Mouse (Mus musculus) heart, postnatal 14 days (tissue): ENCODE results near the gene Syde2. TPM values are rescaled to one million over a fixed set of nuclear protein-coding genes. Genes with fewer than 3 reads are reported as not detected.
"Not testable (repeated sequence)": the region's sequence is repeated elsewhere in the genome, so short reads cannot be mapped to it uniquely, and the experiment has no call there.

ENCODE experiments used
- DNase-seq, 2 experiments: peaks; one replicate each; pipeline ENCODE4 v3.0.0; 2021 to 2022
- intact Hi-C: fragments of 180-260 bp; cut with DNase I; formaldehyde crosslinking; loops from one replicate; pipeline ENCODE4 v1.15.1; 2025
- total RNA-seq, 2 experiments: library from RNA; stranded (reverse); gene quantifications; 2 replicates each; pipeline ENCODE4 v1.2.3; 2021

Gene Syde2
- total RNA-seq, 2 experiments from 2014 or later = 21.5 to 25.4 TPM

- intact Hi-C loops = no loop called here
- DNase-seq = peak in 1 of 2 experiments; percentile 26
These were observed 23.7 kb upstream of the Syde2 start for GRCm38 (mm10) chr3:145964018-145964387.

DNA sequence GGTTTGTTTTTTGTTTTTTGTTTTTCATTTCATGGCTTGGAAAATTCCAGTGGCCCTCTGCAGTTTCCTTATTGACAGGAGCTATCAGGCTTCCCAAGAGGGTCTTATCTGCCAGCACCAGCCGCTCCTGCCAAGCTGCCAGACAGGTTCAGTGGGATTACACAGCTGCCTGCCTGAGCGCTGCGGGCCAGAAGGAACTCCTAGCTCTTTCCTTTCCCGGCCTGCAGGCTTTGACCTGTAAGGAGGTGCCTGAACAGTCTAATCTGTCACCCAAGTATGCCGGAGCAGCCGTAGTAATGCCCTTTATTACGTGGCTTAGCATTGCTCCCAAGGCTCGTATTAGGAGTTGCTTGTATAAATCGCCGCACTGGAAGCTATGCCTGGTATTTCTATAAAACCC lies 23.2 kb upstream of the Syde2 start:
- peak; percentile 57 to 71 for DNase-seq

GRCm38 (mm10) chr3:145965583-145965982 lies 22.1 kb upstream of the Syde2 start:
- DNase-seq, intact Hi-C loops: not testable (repeated sequence)

More for the DNA sequence above, 23.2 kb upstream of the Syde2 start:
- intact Hi-C loops = no loop called here

DNA sequence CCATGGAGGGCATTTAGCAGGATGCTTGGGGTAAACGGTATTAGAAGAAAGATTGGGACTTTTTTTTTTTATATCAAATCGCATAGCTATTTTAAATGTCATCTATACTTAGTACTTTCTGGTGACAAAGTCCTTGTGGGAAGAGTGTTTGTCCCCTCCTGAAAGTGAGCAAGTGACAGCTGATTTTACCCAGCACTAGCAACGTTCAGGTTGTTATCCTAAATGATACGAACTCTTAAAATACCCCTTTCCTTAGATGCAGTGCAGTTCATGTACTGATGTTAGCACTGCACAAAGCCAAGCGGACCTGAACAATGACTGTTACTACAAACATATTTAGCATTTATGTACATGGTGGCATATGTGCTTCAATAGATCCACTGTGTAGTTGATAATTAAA lies 20.9 kb upstream of the Syde2 start:
- DNase-seq = no peak
- intact Hi-C loops = no loop called here

- DNase-seq = no peak
- intact Hi-C loops = no loop called here
These were observed 18.6 kb upstream of the Syde2 start for GRCm38 (mm10) chr3:145969031-145969501.

- intact Hi-C loops = loop anchor here (2.0 kb wide), 1 partner anchor 13 kb away; no protein-coding TSS in a partner anchor
These were observed 16.2 kb upstream of the Syde2 start for GRCm38 (mm10) chr3:145971501-145971900.

DNA sequence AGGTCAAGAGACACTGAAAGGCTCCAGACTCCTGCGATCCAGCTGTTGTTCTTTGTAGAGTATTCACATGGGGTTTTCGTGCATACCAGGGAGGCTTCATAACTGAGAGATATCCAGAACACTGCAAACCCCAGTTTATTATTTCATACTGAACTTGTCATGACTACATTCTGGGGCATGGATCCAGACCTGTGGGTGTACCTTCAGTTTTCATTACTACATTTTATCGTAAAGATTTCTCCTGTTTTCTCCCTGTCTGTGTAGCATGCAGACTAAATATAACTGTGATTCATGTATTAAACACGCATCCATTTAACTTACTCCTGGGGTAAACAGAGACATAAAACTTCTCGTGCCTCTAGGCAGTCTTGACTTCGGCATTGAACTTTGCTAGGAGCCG lies 12.7 kb upstream of the Syde2 start:
- intact Hi-C loops = no loop called here
- DNase-seq = no peak

More at GRCm38 (mm10) chr3:145971501-145971900, 16.2 kb upstream of the Syde2 start:
- DNase-seq = no peak

DNA sequence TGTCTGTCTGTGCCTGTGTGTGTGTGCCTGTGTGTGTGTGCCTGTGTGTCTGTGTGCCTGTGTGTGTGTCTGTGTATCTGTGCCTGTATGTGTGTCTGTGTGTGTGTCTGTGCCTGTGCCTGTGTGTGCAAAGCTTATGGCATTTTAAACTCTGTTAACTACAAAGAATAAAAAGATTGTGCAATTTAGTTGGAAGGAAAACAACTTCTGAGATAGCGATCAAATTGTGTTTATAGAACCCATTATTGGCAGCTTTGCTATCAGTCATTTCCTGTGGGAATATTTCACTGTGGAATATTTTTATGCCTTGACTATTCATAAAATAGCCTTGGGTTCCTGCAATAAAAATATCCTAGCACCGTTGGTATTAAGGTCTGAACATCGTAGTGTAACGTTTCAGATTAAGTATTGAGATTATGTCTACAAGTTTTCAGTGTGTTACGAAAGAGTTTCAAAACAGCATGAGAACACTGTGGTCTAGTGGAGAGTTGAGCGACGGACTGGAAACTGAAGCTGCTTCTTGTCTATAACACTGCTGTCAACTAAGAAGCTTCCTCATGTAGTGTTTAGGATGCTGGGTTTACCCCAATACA lies 2.2 kb upstream of the Syde2 start:
- no peak for DNase-seq
- intact Hi-C loops = loop anchor here (2.0 to 5.0 kb wide), 3 partner anchors 15 to 57 kb away; no protein-coding TSS in a partner anchor

DNA sequence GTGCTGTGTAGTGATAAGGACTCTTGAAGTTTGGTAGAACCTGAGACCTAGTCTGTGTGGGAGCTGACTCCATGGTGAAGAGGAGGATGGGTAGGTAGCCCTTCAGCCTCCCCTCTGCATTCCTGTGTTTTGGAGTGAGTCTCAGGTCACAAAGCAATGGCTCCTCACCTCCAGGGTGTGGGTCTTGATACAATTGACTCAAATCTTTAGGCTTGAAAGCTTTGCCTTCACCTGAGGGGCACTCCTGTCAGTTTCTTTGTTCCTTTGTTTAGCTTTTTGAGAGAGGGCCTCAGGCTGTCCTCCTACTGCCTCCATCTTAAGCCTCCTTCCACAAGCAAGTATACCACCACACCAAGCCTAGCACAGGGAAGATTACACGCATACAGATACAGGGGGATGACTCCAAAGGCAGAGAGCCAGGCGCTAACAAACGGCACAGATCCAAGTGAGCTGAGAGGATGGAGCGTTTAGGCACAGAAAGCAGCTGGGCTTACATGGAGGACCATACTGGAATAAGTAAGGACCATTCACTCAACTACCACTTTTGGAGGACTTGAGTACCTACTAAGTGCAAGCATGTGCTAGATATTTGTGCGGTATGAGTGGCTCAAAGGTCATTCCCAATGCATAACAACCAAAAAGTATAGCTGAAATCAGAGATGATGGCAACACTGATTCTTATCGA lies 1.2 kb upstream of the Syde2 start:
- intact Hi-C loops = loop anchor here (5.0 kb wide), 2 partner anchors 34 to 56 kb away; no protein-coding TSS in a partner anchor
- DNase-seq = no peak

GRCm38 (mm10) chr3:145987970-145988683 lies 457 bp downstream of the Syde2 start:
- intact Hi-C loops = loop anchor here (5.0 kb wide), 2 partner anchors 36 to 54 kb away; no protein-coding TSS in a partner anchor
- peak; percentile 88 to 89 for DNase-seq

DNA sequence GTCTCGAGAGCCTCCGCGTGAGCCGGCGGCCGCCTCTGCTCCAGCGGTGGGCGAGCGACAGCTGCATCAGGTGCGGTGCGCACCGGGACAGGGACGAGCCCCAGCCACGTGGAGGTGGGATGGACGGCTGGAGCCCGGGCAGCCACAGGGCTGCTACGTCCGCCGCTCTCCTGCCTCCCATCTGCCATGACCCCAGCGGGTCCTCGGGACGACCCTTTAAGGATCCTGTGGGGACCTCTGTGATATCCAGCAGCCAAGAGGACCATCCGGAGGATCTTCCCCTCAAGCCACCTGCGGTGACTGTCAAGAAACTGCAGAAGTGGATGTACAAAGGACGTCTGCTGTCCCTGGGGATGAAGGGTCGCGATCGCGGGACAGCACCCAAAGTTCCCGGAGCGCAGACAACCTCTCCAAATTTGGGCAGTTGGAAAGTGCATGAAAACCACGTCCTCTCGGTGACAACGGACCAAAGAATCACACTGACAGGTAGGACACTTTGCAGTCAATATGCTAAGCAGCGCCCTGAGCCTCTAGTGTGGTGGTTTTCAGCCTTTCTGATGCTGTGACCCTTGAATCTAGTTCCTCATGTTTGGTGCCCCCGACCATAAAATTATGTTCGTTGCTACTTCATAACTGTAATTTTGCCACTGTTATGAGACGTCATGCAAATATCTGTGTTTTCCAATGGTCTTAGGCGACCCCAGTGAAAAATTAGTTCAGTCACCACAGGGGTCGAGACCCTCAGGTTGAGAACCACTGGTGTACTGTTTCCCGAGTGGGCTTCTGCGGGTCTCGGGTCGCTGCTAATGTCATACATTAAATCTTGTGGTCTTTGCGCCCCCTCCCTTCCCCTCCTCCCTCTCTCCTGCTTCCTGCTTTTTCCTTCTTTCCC lies 1.3 kb downstream of the Syde2 start:
- no peak for DNase-seq
- intact Hi-C loops = loop anchor here (5.0 kb wide), 2 partner anchors 37 to 53 kb away; no protein-coding TSS in a partner anchor

GRCm38 (mm10) chr3:145989576-145990081 lies 2.0 kb downstream of the Syde2 start:
- intact Hi-C loops = loop anchor here (5.0 kb wide), 2 partner anchors 37 to 53 kb away; no protein-coding TSS in a partner anchor
- no peak for DNase-seq

DNA sequence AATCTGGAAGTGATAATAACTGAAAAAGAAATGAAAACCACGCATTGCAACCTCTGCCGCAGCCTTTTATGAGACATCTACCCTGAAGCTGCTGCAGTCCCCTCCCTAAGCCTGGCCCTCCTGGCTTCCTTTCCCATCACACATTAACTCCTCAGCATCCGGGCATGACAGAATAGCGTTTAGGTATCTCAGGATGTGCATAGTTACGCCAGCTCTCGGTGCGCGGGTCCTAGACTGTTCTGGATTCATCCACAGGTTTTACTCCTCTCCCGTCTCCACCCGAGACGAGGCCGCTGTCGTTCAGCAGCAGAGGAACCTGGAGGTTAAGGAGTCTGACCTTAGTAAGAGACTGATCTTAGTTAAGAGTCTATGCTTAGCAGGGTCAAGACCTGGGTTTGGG lies 3.5 kb downstream of the Syde2 start:
- intact Hi-C loops = no loop called here
- no peak for DNase-seq

DNA sequence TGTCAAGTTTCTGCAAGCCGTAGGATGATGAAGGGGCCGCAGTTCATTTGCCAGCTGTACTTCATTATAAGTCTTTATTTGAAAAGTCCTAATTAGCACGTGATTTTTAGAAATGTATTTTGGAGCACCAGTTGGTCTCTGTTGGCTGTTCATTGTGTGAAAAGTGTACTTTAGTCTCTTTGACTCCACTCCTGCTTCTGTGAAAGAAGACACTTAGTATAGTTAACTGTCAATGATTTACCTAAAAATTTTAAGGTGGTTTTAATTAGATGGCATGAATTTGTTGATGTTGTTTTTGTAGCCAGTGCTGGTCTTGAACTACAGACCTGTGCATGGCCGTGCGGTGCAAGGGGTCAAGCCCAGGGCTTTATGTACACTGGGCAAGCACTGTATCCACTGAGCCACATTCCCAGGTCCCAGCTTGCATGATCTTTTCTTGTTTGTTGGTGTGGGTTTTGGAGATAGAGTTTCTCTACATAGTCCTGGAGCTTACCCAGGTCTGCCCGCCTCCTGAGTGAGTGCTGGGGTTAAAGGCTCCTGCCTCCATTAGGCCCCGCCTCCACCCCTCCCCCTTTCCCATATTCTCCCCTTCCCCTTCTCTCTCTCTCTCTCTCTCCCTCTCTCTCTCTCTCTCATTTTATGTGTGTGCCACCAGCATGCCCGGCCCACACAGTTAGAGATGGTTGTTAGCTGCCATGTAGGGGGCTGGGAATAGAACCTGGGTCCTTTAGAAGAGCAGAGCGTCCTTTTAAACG lies 4.5 kb downstream of the Syde2 start:
- DNase-seq = no peak
- intact Hi-C loops = no loop called here

- peak; percentile 51 to 59 for DNase-seq
- intact Hi-C loops = no loop called here
These were observed 5.1 kb downstream of the Syde2 start for GRCm38 (mm10) chr3:145992796-145993195.

DNA sequence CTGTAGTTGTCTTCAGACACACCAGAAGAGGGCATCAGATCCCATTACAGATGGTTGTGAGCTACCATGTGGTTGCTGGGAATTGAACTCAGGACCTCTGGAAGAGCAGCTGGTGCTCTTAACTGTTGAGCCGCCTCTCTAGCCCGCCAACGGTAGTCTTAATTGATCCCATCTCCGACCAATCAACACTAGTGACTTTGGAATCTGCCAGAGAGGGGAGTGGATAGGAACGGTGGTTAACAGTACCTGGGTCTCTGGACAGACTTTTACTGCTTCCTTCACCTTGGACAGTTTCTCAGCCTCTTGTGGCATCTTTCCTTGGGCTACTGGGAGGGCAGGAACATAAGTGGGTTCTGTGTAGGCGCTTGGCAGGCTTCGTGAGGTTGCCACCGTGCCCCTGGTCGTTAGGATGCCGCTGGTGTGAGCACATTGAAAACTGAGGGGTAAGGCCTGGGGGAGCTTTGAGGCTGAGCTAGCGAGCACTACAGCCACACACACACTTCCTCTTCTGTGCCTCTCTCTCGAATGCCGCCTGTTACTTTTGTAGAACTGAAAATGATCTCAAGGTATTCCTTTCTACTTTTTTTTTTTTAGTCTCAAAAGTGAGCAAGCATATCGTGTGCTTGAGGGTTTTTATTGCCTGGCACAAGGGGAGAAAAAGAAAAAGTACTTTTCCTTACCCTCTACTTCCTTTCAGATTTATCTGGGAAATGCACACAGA lies 6.0 kb downstream of the Syde2 start:
- no peak for DNase-seq
- intact Hi-C loops = no loop called here

- intact Hi-C loops = no loop called here
- DNase-seq = peak in 1 of 2 experiments; percentile 41
These were observed 7.8 kb downstream of the Syde2 start for GRCm38 (mm10) chr3:145995489-145995888.

- intact Hi-C loops = not testable (repeated sequence)
- DNase-seq = peak in 1 of 2 experiments; percentile 35
These were observed 8.9 kb downstream of the Syde2 start for GRCm38 (mm10) chr3:145996539-145996938.
